Mouse (Mus musculus): ENCODE data around the gene Cd40lg.

Gene Cd40lg

DNA sequence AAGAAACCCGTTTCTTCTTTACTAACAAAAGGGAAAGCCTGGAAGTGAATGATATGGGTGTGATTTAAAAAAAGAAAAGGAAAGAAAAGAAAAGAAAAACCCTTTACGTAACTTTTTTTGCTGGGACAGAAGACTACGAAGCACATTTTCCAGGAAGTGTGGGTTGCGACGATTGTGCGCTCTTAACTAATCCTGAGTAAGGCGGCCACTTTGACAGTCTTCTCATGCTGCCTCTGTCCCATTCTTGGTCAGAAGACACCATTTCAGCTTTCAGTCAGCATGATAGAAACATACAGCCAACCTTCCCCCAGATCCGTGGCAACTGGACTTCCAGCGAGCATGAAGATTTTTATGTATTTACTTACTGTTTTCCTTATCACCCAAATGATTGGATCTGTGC, at the start of gene Cd40lg:
Gene Cd40lg, plus strand, starts transcription at position 268 of the 400 bp plus-strand sequence.
- Histone ChIP-seq H3K4me3 (replicated peaks; ENCODE audit: low read length) (no peak within 1 kb of the TSS), H3K9me3 (ENCODE audit: low read length) (no peaks in the 10 kb centered on the region), H3K36me3 (ENCODE audit: insufficient read depth, low read length) (no peaks in the 10 kb centered on the region), H3K4me1 (replicated peaks; ENCODE audit: low read depth, low read length) (no peaks in the 10 kb centered on the region), H3K27me3 (ENCODE audit: insufficient read depth, low read length) (no peaks in the 10 kb centered on the region)
- TF ChIP-seq POU5F1 (IDR thresholded peaks at IDR 0.05; ENCODE audit: borderline replicate concordance, low read length) (no peak), CTCF (conservative IDR thresholded peaks at IDR 0.05; ENCODE audit: low read length) (no peak), NANOG (IDR thresholded peaks at IDR 0.05; ENCODE audit: borderline replicate concordance, low read length) (no peak)

DNA sequence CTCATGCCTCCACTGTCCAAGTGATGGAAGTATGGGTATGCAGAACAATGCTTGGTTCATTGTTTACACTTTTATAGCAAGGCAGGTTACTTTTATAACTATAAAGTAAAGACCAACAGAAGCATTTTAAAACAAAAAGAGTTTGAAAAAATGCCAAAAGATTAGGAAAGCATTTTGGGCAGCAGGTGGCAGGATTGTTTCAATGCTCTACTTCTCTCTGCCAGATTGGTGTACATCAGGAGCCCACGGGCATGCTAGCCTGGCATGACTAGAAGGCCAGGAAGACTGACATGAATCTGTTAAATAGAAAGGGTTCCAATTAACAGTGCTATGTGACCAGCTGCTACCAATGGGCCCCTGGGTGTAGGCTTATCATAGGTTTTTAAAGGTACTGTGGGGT, 45.4 kb upstream of the Cd40lg start:
- Histone ChIP-seq H3K27me3 (ENCODE audit: insufficient read depth, low read length) (no peaks in the 10 kb centered on the region), H3K4me1 (replicated peaks; ENCODE audit: low read depth, low read length) (no peaks in the 10 kb centered on the region), H3K4me3 (replicated peaks; ENCODE audit: low read length) (no peak overlapping the region), H3K36me3 (ENCODE audit: insufficient read depth, low read length) (no peaks in the 10 kb centered on the region), H3K9me3 (ENCODE audit: low read length) (no peaks in the 10 kb centered on the region)
- TF ChIP-seq POU5F1 (IDR thresholded peaks at IDR 0.05; ENCODE audit: borderline replicate concordance, low read length) (no peak), NANOG (IDR thresholded peaks at IDR 0.05; ENCODE audit: borderline replicate concordance, low read length) (no peak), CTCF (conservative IDR thresholded peaks at IDR 0.05; ENCODE audit: low read length) (no peak)

DNA sequence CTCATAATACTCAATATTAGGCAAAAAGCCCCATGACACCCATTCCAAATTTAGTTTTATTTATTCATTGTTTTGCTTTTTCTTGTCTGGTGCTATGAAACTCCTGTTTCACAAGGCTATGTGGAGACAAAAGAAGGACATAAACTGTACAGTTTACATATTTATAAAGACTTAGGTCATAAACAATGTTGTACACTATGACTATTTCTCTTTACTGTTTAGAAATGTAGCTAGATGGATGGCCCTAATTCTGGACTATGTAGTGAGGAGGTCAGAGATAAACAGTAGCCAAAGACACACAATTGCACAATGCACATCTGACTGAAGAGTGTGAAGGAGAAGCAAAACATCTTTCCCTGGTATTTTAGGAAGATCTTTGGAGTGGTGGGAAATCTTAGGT, 40.7 kb upstream of the Cd40lg start:
- no peaks in the 10 kb centered on the region for H3K9me3 ChIP-seq (ENCODE audit: low read length)
- TF ChIP-seq NANOG (IDR thresholded peaks at IDR 0.05; ENCODE audit: borderline replicate concordance, low read length) = no peak
- no peak for TF ChIP-seq POU5F1 (IDR thresholded peaks at IDR 0.05; ENCODE audit: borderline replicate concordance, low read length)
- no peak for TF ChIP-seq CTCF (conservative IDR thresholded peaks at IDR 0.05; ENCODE audit: low read length)
- H3K4me3 ChIP-seq (replicated peaks; ENCODE audit: low read length) = no peak overlapping the region
- H3K27me3 ChIP-seq (ENCODE audit: insufficient read depth, low read length) = no peaks in the 10 kb centered on the region
- H3K36me3 ChIP-seq (ENCODE audit: insufficient read depth, low read length) = no peaks in the 10 kb centered on the region
- H3K4me1 ChIP-seq (replicated peaks; ENCODE audit: low read depth, low read length) = no peaks in the 10 kb centered on the region

DNA sequence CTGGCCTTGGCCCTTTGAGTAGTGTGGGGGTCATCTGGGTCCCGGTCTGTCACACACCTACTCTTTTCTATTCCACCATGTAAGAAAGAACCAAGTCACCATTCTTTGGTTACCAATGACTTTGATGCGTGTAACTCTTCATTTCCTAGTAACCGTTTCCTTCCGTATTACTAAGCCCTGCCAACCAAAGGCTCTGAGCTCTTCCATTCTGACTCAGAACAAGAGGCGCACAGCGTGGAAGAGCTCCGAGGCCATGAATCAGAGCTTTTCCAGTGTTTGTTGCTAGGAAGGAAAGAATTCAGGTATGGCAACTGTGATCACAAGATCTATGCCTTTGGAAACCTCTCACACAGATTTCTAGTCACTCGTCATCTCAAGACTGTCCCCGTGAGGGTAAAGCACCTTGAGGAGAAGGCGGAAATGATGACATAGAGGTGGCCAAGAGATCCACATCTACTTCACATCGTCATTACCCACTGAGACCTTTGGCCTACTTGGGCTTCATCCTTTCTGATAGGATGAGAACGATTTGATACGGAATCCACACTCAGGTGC, 34.6 kb upstream of the Cd40lg start:
- Histone ChIP-seq H3K27me3 (ENCODE audit: insufficient read depth, low read length) (no peaks in the 10 kb centered on the region), H3K9me3 (ENCODE audit: low read length) (no peaks in the 10 kb centered on the region), H3K36me3 (ENCODE audit: insufficient read depth, low read length) (no peaks in the 10 kb centered on the region), H3K4me1 (replicated peaks; ENCODE audit: low read depth, low read length) (no peaks in the 10 kb centered on the region), H3K4me3 (replicated peaks; ENCODE audit: low read length) (no peak overlapping the region)
- TF ChIP-seq NANOG (IDR thresholded peaks at IDR 0.05; ENCODE audit: borderline replicate concordance, low read length) = no peak

DNA sequence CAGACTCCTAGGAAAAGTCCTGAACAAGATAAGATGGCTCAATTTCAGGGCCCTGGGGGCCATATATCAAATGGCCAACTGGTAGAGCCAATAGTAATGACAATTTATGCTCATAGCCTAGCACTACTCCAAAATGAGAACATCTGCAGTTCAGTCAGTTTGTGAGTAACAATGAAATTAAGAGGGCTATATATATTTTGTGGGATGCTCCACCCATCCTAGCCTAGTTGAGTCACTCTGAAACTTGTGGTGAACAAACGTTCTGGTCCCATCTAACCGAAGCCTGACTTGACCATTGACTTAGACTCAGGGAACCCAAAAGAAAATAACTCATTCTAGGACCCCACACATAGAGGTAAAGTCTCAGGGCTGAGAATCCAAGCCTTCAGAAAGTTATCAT, 29.5 kb upstream of the Cd40lg start:
- no peaks in the 10 kb centered on the region for H3K4me1 ChIP-seq (replicated peaks; ENCODE audit: low read depth, low read length)
- TF ChIP-seq NANOG (IDR thresholded peaks at IDR 0.05; ENCODE audit: borderline replicate concordance, low read length) = no peak
- TF ChIP-seq CTCF (conservative IDR thresholded peaks at IDR 0.05; ENCODE audit: low read length) = no peak
- TF ChIP-seq POU5F1 (IDR thresholded peaks at IDR 0.05; ENCODE audit: borderline replicate concordance, low read length) = no peak
- no peaks in the 10 kb centered on the region for H3K36me3 ChIP-seq (ENCODE audit: insufficient read depth, low read length)
- H3K27me3 ChIP-seq (ENCODE audit: insufficient read depth, low read length) = no peaks in the 10 kb centered on the region
- no peak overlapping the region for H3K4me3 ChIP-seq (replicated peaks; ENCODE audit: low read length)
- H3K9me3 ChIP-seq (ENCODE audit: low read length) = no peaks in the 10 kb centered on the region

DNA sequence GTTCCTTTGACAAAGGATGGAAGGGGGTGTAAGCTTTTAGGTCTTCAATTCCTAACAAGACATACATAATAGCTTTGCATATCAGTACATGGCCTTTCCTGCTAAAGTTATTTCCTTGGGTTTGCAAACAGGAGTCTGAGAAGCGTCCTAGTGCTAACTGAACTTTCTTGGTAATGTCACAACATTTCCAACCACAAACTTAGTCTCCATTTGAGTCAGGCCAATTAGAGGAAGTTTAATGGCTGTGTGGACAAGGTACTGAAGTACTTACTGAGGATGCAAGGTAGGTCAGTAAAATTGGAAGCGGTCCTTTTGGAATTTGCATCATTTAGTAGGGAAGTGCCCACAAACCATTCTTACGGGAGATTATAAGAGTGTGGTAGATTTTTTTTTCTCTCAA, 28.6 kb upstream of the Cd40lg start:
- TF ChIP-seq CTCF (conservative IDR thresholded peaks at IDR 0.05; ENCODE audit: low read length) (no peak), POU5F1 (IDR thresholded peaks at IDR 0.05; ENCODE audit: borderline replicate concordance, low read length) (no peak), NANOG (IDR thresholded peaks at IDR 0.05; ENCODE audit: borderline replicate concordance, low read length) (no peak)
- H3K4me1 ChIP-seq (replicated peaks; ENCODE audit: low read depth, low read length) = no peaks in the 10 kb centered on the region
- no peaks in the 10 kb centered on the region for H3K36me3 ChIP-seq (ENCODE audit: insufficient read depth, low read length)
- no peaks in the 10 kb centered on the region for H3K27me3 ChIP-seq (ENCODE audit: insufficient read depth, low read length)
- no peaks in the 10 kb centered on the region for H3K9me3 ChIP-seq (ENCODE audit: low read length)
- H3K4me3 ChIP-seq (replicated peaks; ENCODE audit: low read length) = no peak overlapping the region

DNA sequence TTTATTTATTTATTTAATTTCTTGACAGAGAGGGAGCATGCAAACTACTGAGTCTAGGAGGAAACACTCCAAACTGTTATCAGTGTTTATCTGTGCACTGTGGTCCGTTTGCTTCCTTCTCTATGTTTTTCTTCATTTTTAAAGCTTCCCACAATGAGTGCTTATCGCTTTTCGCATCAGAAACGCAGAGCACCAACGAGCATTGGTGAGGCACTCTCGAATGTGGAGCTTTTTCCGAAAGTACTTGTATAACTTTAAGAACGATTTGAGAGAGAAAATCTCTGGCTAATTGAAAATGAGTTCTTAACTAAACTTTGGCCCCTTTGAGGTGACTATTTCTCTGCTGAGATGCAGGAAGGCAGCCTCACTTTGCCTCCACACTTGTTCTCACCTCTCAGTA, 24.6 kb upstream of the Cd40lg start:
- Histone ChIP-seq H3K4me1 (replicated peaks; ENCODE audit: low read depth, low read length) (no peaks in the 10 kb centered on the region), H3K27me3 (ENCODE audit: insufficient read depth, low read length) (no peaks in the 10 kb centered on the region), H3K36me3 (ENCODE audit: insufficient read depth, low read length) (no peaks in the 10 kb centered on the region), H3K4me3 (replicated peaks; ENCODE audit: low read length) (no peak overlapping the region), H3K9me3 (ENCODE audit: low read length) (no peaks in the 10 kb centered on the region)
- TF ChIP-seq NANOG (IDR thresholded peaks at IDR 0.05; ENCODE audit: borderline replicate concordance, low read length) (no peak), POU5F1 (IDR thresholded peaks at IDR 0.05; ENCODE audit: borderline replicate concordance, low read length) (no peak), CTCF (conservative IDR thresholded peaks at IDR 0.05; ENCODE audit: low read length) (no peak)

DNA sequence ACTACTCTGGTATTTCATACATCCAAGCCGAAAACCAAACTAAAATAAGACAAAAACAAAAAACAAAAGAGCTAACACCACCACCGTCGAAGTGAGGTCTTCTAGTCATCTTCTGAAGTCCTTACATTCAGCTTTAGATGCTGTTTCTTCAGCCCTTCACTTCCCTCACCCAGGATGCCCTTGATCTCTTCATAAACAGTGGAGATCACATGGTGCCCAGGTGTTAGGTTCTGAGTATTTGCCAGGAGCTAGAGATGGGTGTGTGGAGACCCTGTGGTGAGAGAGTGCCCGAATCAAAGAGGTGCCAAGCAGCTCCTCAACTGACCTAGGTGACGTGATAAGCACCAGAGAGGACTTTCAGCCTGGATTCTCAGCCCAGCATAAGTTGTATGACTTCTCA, 22.6 kb upstream of the Cd40lg start:
- H3K4me3 ChIP-seq (replicated peaks; ENCODE audit: low read length) = no peak overlapping the region
- H3K27me3 ChIP-seq (ENCODE audit: insufficient read depth, low read length) = no peaks in the 10 kb centered on the region
- TF ChIP-seq POU5F1 (IDR thresholded peaks at IDR 0.05; ENCODE audit: borderline replicate concordance, low read length) (no peak), NANOG (IDR thresholded peaks at IDR 0.05; ENCODE audit: borderline replicate concordance, low read length) (no peak), CTCF (conservative IDR thresholded peaks at IDR 0.05; ENCODE audit: low read length) (no peak)
- H3K4me1 ChIP-seq (replicated peaks; ENCODE audit: low read depth, low read length) = no peaks in the 10 kb centered on the region
- H3K9me3 ChIP-seq (ENCODE audit: low read length) = no peaks in the 10 kb centered on the region
- H3K36me3 ChIP-seq (ENCODE audit: insufficient read depth, low read length) = no peaks in the 10 kb centered on the region

DNA sequence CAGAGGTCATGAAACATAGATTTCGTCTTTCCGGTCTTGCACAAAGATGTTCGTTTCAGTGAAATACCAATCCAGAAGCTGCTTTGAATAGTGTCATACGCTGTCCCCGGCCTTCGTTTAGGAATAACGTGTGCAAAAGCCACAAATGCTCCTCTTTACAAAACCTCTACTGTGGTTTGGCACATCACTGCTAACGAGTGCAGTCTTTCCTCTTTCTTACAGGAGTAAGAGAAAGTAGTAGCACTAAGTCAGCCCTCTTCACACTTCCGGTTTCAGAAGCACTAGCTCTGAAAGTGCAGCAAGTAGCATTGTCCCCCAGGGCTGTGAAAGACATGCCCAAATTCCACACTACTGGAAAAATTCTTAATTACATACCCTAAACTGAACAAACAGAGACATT, 15.6 kb upstream of the Cd40lg start:
- no peak for TF ChIP-seq POU5F1 (IDR thresholded peaks at IDR 0.05; ENCODE audit: borderline replicate concordance, low read length)
- TF ChIP-seq CTCF (conservative IDR thresholded peaks at IDR 0.05; ENCODE audit: low read length) = no peak
- no peak for TF ChIP-seq NANOG (IDR thresholded peaks at IDR 0.05; ENCODE audit: borderline replicate concordance, low read length)
- peaks cover 10% of the 10 kb centered on the region for H3K4me1 ChIP-seq (replicated peaks; ENCODE audit: low read depth, low read length)

More for the DNA sequence above, 15.6 kb upstream of the Cd40lg start:
- H3K36me3 ChIP-seq (ENCODE audit: insufficient read depth, low read length) = no peaks in the 10 kb centered on the region
- H3K9me3 ChIP-seq (ENCODE audit: low read length) = no peaks in the 10 kb centered on the region
- H3K4me3 ChIP-seq (replicated peaks; ENCODE audit: low read length) = no peak overlapping the region
- no peaks in the 10 kb centered on the region for H3K27me3 ChIP-seq (ENCODE audit: insufficient read depth, low read length)
